Mouse (Mus musculus) CH12.LX (cell line): ENCODE results near the gene Kcnj5. TPM values are rescaled to one million over a fixed set of nuclear protein-coding genes. Genes with fewer than 3 reads are reported as not detected.
A peak's percentile ranks its signal among the peaks of the same experiment; 100 is the strongest.

Source experiments
- DNase-seq: peaks from one replicate; pipeline ENCODE4 v3.0.0-alpha.2; 2013; ENCODE audit errors: extremely low read depth
- H3K27ac ChIP-seq: 2 replicates; pipeline ENCODE4 v1.5.1; 2012; ENCODE audit warnings: low read depth, mild to moderate bottlenecking, control low read depth, moderate library complexity; ENCODE audit not compliant: insufficient read depth
- H3K27me3 ChIP-seq: replicated peaks from 2 replicates; pipeline ENCODE3; 2012; ENCODE audit warnings: inconsistent platforms
- H3K36me3 ChIP-seq, 2 experiments: replicated peaks in 1 of 2; 2 replicates each; pipeline versions ENCODE3 to v1.6.1; 2012; ENCODE audit warnings: inconsistent platforms in 1 of 2, low read length in 1 of 2, mild to moderate bottlenecking in 1 of 2, mixed read lengths in 1 of 2, moderate library complexity in 1 of 2; ENCODE audit not compliant: control insufficient read depth in 1 of 2, insufficient read depth in 1 of 2
- H3K4me1 ChIP-seq, 2 experiments: 2 replicates each; pipeline ENCODE4 v1.6.1; 2012; ENCODE audit warnings: inconsistent platforms in 1 of 2, moderate library complexity in 1 of 2; ENCODE audit not compliant: insufficient read depth in 2 of 2, control insufficient read depth in 1 of 2
- H3K4me2 ChIP-seq: 2 replicates; pipeline ENCODE4 v1.6.1; 2012; ENCODE audit warnings: low read depth, mild to moderate bottlenecking, control low read depth; ENCODE audit not compliant: poor library complexity, insufficient read depth, severe bottlenecking
- H3K4me3 ChIP-seq, 3 experiments: fragments of 150-350 bp in 1 of 3; sonication (generic) in 1 of 3; replicated peaks in 1 of 3; 2 replicates each; pipeline versions ENCODE3 to v1.5.1; 2011 to 2012; ENCODE audit warnings: low read depth in 2 of 3, low read length in 2 of 3, mild to moderate bottlenecking in 2 of 3, moderate library complexity in 2 of 3, control low read depth in 1 of 3, improper control_type of control experiment in 1 of 3, inconsistent platforms in 1 of 3, mixed read lengths in 1 of 3; ENCODE audit not compliant: poor library complexity in 1 of 3
- H3K79me2 ChIP-seq: replicated peaks from 2 replicates; pipeline ENCODE4 v1.6.1; 2012; ENCODE audit warnings: mild to moderate bottlenecking, moderate library complexity; ENCODE audit not compliant: control insufficient read depth, poor library complexity, insufficient read depth, severe bottlenecking; ENCODE audit errors: extremely low read depth
- H3K9ac ChIP-seq: 2 replicates; pipeline ENCODE4 v1.6.1; 2012; ENCODE audit warnings: low read depth, mild to moderate bottlenecking, control low read depth, moderate library complexity; ENCODE audit not compliant: insufficient read depth
- H3K9me3 ChIP-seq: replicated peaks from 2 replicates; pipeline ENCODE3; 2012; ENCODE audit warnings: low read length, inconsistent platforms, mixed read lengths
- BHLHE40 ChIP-seq: IDR thresholded peaks from 2 replicates; pipeline ENCODE4 v1.6.1; 2011; ENCODE audit warnings: mild to moderate bottlenecking, low read depth, low read length, improper control_type of control experiment
- CHD1 ChIP-seq: IDR thresholded peaks from 2 replicates; pipeline ENCODE4 v1.6.1; 2012; ENCODE audit warnings: low read depth, low read length, improper control_type of control experiment, inconsistent platforms
- CHD2 ChIP-seq: IDR thresholded peaks from 2 replicates; pipeline ENCODE4 v1.6.1; 2011; ENCODE audit warnings: low read length, improper control_type of control experiment
- E2F4 ChIP-seq: IDR thresholded peaks from 2 replicates; pipeline ENCODE4 v1.6.1; 2011; ENCODE audit warnings: low read depth, low read length, improper control_type of control experiment; ENCODE audit not compliant: insufficient replicate concordance
- EP300 ChIP-seq: IDR thresholded peaks from 2 replicates; pipeline ENCODE4 v1.6.1; 2011; ENCODE audit warnings: low read length, improper control_type of control experiment
- ETS1 ChIP-seq: conservative IDR thresholded peaks from 2 replicates; pipeline ENCODE4 v1.6.1; 2012; ENCODE audit warnings: low read depth, mild to moderate bottlenecking, inconsistent platforms, low read length, improper control_type of control experiment, moderate library complexity
- IRF4 ChIP-seq: IDR thresholded peaks from 2 replicates; pipeline ENCODE4 v1.6.1; 2014; ENCODE audit warnings: low read depth, mild to moderate bottlenecking, inconsistent platforms, low read length, improper control_type of control experiment
- JUND ChIP-seq: conservative IDR thresholded peaks from 2 replicates; pipeline ENCODE4 v1.6.1; 2011; ENCODE audit warnings: low read depth, low read length, improper control_type of control experiment
- KAT2A ChIP-seq: IDR thresholded peaks from 2 replicates; pipeline ENCODE4 v1.6.1; 2012; ENCODE audit warnings: low read length, improper control_type of control experiment, inconsistent platforms; ENCODE audit not compliant: insufficient replicate concordance
- MAFK ChIP-seq: IDR thresholded peaks from 2 replicates; pipeline ENCODE4 v1.6.1; 2011; ENCODE audit warnings: low read length, improper control_type of control experiment; ENCODE audit not compliant: insufficient replicate concordance
- MAX ChIP-seq: IDR thresholded peaks from 2 replicates; pipeline ENCODE4 v1.6.1; 2011; ENCODE audit warnings: low read length, improper control_type of control experiment
- MAZ ChIP-seq: IDR thresholded peaks from 2 replicates; pipeline ENCODE4 v1.6.1; 2012; ENCODE audit warnings: low read depth, mild to moderate bottlenecking, inconsistent platforms, low read length, improper control_type of control experiment, moderate library complexity
- MXI1 ChIP-seq: IDR thresholded peaks from 2 replicates; pipeline ENCODE4 v1.6.1; 2011; ENCODE audit warnings: mild to moderate bottlenecking, low read depth, low read length, improper control_type of control experiment
- MYC ChIP-seq: IDR thresholded peaks from 2 replicates; pipeline ENCODE4 v1.6.1; 2011; ENCODE audit warnings: low read depth, mild to moderate bottlenecking, improper control_type of control experiment, low read length
- NELFE ChIP-seq: IDR thresholded peaks from 2 replicates; pipeline ENCODE4 v1.6.1; 2011; ENCODE audit warnings: low read depth, low read length, improper control_type of control experiment
- NRF1 ChIP-seq: IDR thresholded peaks from 2 replicates; pipeline ENCODE4 v1.6.1; 2014; ENCODE audit warnings: low read depth, mild to moderate bottlenecking, inconsistent platforms, low read length, improper control_type of control experiment, moderate library complexity
- POLR2AphosphoS2 ChIP-seq: IDR thresholded peaks from 2 replicates; pipeline ENCODE4 v1.6.1; 2011; ENCODE audit warnings: low read depth, low read length, improper control_type of control experiment
- TBP ChIP-seq: conservative IDR thresholded peaks from 2 replicates; pipeline ENCODE4 v1.6.1; 2011; ENCODE audit warnings: low read depth, low read length, improper control_type of control experiment
- TCF12 ChIP-seq: IDR thresholded peaks from 2 replicates; pipeline ENCODE4 v1.6.1; 2014; ENCODE audit warnings: low read depth, mild to moderate bottlenecking, inconsistent platforms, low read length, improper control_type of control experiment
- UBTF ChIP-seq: IDR thresholded peaks from 2 replicates; pipeline ENCODE4 v1.6.1; 2012; ENCODE audit warnings: low read depth, mild to moderate bottlenecking, inconsistent platforms, low read length, improper control_type of control experiment, moderate library complexity
- USF1 ChIP-seq: IDR thresholded peaks from 2 replicates; pipeline ENCODE4 v1.6.1; 2014; ENCODE audit warnings: low read depth, mild to moderate bottlenecking, inconsistent platforms, low read length, improper control_type of control experiment
- ZKSCAN1 ChIP-seq: IDR thresholded peaks from 2 replicates; pipeline ENCODE4 v1.6.1; 2012; ENCODE audit warnings: low read depth, inconsistent platforms, low read length, improper control_type of control experiment, borderline replicate concordance
- ZNF384 ChIP-seq: IDR thresholded peaks from 2 replicates; pipeline ENCODE4 v1.6.1; 2012; ENCODE audit warnings: low read depth, low read length, improper control_type of control experiment, inconsistent platforms
- dilution Hi-C: fragments of 300-500 bp; cut with MboI; formaldehyde crosslinking; loops from 2 replicates; pipeline ENCODE4 v1.14.3; 2020; ENCODE audit warnings: low sequenced_read_pairs; ENCODE audit not compliant: extremely low pct_unique_long_range_greater_than_20kb, extremely low pct_ligation_motif_present
- in situ Hi-C: fragments of 300-500 bp; cut with MboI; formaldehyde crosslinking; loops from 3 replicates; pipeline ENCODE4 v1.14.3; 2019; ENCODE audit warnings: low sequenced_read_pairs, low pct_ligation_motif_present, low pct_unique_long_range_greater_than_20kb, mixed read lengths
- polyA plus RNA-seq: library from polyadenylated mRNA; unstranded; fragments of >175 nt; gene quantifications from 2 replicates; pipeline ENCODE4 v1.2.1, GENCODE M21; 2012; ENCODE audit warnings: low read depth; ENCODE audit not compliant: insufficient read length
- total RNA-seq, 2 experiments: library from RNA; depleted of rRNA; stranded (reverse); fragments of 300-350 nt in 1 of 2; fragments of >200 nt in 1 of 2; gene quantifications; 2 replicates each; pipeline ENCODE4 v1.2.3; 2012 to 2014

The Kcnj5 gene
- total and polyA plus RNA-seq, 3 experiments: not detected

DNA sequence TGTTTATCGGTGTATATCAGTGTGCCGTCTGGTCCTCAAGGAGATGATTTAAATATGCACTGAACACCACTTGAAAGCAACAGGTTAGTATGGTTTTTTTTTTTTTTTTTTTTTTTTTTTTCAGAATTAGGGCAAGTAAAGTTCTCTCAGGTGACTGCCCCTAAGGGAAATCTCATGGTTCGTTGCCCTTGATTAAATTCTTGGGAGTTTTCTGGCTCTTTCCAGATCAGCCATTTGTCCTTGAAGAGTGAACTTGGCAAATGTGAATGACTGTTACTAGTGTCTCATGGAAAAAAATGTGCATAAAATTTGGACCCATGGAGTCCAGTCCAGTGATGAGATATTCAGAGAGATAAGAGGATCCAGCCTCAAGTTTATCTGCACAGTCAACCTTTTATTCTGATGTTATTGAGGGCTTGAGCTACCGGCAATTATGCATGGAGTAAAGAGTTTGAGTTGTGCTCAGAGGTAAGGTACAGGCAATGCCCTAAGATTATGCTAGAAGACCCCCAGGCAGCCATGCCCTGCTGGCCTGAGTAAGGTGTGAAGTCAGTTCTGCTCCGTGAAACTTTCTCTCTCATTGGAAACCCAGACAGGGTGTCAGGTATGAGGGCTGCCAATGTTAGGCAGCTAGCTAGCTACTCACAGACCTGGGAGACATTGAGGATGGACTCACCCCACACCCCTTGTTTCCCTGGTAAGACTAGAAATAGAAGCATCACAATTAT, 32.9 kb upstream of the Kcnj5 start:
- Histone ChIP-seq H3K4me1 (peaks cover 6 to 29% of the 10 kb centered on the region in 2 experiments), H3K79me2 (no peaks in the 10 kb centered on the region), H3K27ac (no peak overlapping the region), H3K27me3 (no peaks in the 10 kb centered on the region), H3K36me3 (no peaks in the 10 kb centered on the region), H3K4me2 (no peak overlapping the region), H3K9me3 (no peaks in the 10 kb centered on the region), H3K4me3 (no peak overlapping the region), H3K9ac (no peak overlapping the region)
- in situ Hi-C loops: no loop called here
- dilution Hi-C loops: no loop called here
- TF ChIP-seq ZNF384 (peak; percentile 31; the same call in 1 of the 2 replicates), KAT2A (no peak)
- DNase-seq: no peak

DNA sequence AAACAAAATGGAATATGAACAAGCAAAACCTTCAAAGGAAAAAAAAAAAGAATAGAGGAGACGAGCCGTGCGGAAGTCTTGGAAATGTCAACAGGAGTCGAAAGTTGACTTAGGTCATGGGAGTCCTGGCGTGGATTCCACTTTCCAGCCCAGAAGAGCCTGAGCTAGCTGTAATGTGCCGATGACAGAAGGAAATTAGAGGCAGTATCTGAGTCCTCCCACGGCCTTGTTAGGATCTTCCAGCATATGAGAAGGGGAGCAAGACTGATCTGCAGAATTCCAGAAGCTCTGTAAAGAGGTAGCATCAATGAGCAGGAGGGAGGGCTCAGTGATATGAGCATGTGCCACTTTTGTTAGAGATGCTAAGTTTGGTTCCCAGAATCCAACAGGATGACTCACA, 31.9 kb upstream of the Kcnj5 start:
- in situ Hi-C loops: no loop called here
- no peaks in the 10 kb centered on the region for H3K36me3 ChIP-seq
- dilution Hi-C loops: no loop called here
- H3K4me1 ChIP-seq: peaks cover 6 to 33% of the 10 kb centered on the region in 2 experiments
- no peak overlapping the region for H3K9ac ChIP-seq
- no peak for DNase-seq
- no peaks in the 10 kb centered on the region for H3K79me2 ChIP-seq
- TF ChIP-seq TBP (no peak), ZKSCAN1 (no peak), MXI1 (no peak), NRF1 (no peak), MAX (no peak), MYC (no peak), CHD2 (no peak), KAT2A (no peak), USF1 (no peak), MAZ (no peak), MAFK (no peak)
- H3K9me3 ChIP-seq: no peaks in the 10 kb centered on the region
- H3K27me3 ChIP-seq: no peaks in the 10 kb centered on the region
- H3K27ac ChIP-seq: no peak overlapping the region
- H3K4me3 ChIP-seq: no peak overlapping the region
- H3K4me2 ChIP-seq: no peak overlapping the region

DNA sequence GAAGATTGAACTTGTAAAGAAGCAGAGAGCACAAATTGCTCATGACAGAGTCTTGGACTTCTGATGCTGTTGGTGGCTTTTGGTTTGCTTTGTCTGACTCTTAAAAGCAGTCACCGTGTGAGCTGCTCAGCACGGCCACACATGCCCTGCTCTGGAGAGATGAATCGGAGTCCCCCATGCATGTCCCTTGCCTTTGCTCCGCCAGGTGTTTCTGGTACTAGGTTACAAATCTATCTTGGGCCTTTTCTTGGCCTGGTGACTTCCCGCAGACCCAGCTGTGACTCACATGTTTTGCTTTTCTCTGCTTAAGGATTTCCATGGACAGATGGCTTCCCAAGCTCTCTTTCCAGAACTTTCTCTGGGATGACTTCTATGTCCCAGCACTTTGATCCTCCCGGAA, 29.5 kb upstream of the Kcnj5 start:
- Histone ChIP-seq H3K4me3 (no peak overlapping the region), H3K4me2 (no peak overlapping the region), H3K27ac (no peak overlapping the region), H3K9ac (no peak overlapping the region), H3K27me3 (no peaks in the 10 kb centered on the region), H3K4me1 (peaks cover 15 to 53% of the 10 kb centered on the region in 2 experiments), H3K36me3 (no peaks in the 10 kb centered on the region), H3K79me2 (no peaks in the 10 kb centered on the region), H3K9me3 (no peaks in the 10 kb centered on the region)
- DNase-seq: peak; percentile 62
- dilution Hi-C loops (no loop called here), in situ Hi-C loops (no loop called here)
- TF ChIP-seq MYC (no peak), ZNF384 (no peak), KAT2A (no peak), ETS1 (peak; percentile 46; the same call in 1 of the 2 replicates), TCF12 (no peak), MAZ (no peak), NELFE (no peak), EP300 (peak; percentile 38; the same call in 1 of the 2 replicates), NRF1 (no peak), BHLHE40 (peak; percentile 32; the same call in 1 of the 2 replicates), CHD1 (no peak), POLR2AphosphoS2 (no peak), E2F4 (no peak), TBP (peak; percentile 86; the same call in 1 of the 2 replicates), UBTF (peak; percentile 85; the same call in 1 of the 2 replicates), JUND (no peak), MAX (no peak; the same call in 1 of the 2 replicates), IRF4 (no peak), CHD2 (no peak)
